Mouse (Mus musculus): ENCODE measurements around the gene Nmrk2.
A peak's percentile ranks its signal among the peaks of the same experiment; 100 is the strongest.
"Not testable (repeated sequence)": the region's sequence is repeated elsewhere in the genome, so short reads cannot be mapped to it uniquely, and the experiment has no call there.

GRCm38 (mm10) chr10:81175345-81175701, 26.5 kb downstream of the Nmrk2 start:
- not testable (repeated sequence) for TF ChIP-seq POLR2A (IDR thresholded peaks at IDR 0.05; ENCODE audit: low read depth, low read length); EP300 (IDR thresholded peaks at IDR 0.05; ENCODE audit: low read length); MAX (IDR thresholded peaks at IDR 0.05; ENCODE audit: low read length); BHLHE40 (IDR thresholded peaks at IDR 0.05; ENCODE audit: low read depth, low read length); NELFE (IDR thresholded peaks at IDR 0.05; ENCODE audit: low read depth, low read length); USF2 (conservative IDR thresholded peaks at IDR 0.05; ENCODE audit: low read depth, low read length); CHD2 (IDR thresholded peaks at IDR 0.05; ENCODE audit: low read length)
- peak in 1 of 2 experiments; percentile 6; a peak in 1 of 4 replicates for TF ChIP-seq CTCF (conservative IDR thresholded peaks at IDR 0.05 in 1 of 2, IDR thresholded peaks at IDR 0.05 in 1 of 2; ENCODE audit: low read depth in 2 of 2, low read length in 2 of 2)
